Mouse (Mus musculus) liver, adult 2 months (tissue): Measurements from ENCODE around the gene Car7.
"Not testable (repeated sequence)": the region's sequence is repeated elsewhere in the genome, so short reads cannot be mapped to it uniquely, and the experiment has no call there.

ENCODE experiments used
- CTCF ChIP-seq: fragments of 200-500 bp; IDR thresholded peaks from 2 replicates; pipeline ENCODE4 v1.5.1; 2011; ENCODE audit warnings: low read depth, low read length, control low read depth
- POLR2A ChIP-seq: fragments of 200-500 bp; IDR thresholded peaks from 2 replicates; pipeline ENCODE4 v1.6.1; 2011; ENCODE audit warnings: low read length, control low read depth; ENCODE audit not compliant: insufficient read depth; ENCODE audit errors: extremely low read depth

DNA sequence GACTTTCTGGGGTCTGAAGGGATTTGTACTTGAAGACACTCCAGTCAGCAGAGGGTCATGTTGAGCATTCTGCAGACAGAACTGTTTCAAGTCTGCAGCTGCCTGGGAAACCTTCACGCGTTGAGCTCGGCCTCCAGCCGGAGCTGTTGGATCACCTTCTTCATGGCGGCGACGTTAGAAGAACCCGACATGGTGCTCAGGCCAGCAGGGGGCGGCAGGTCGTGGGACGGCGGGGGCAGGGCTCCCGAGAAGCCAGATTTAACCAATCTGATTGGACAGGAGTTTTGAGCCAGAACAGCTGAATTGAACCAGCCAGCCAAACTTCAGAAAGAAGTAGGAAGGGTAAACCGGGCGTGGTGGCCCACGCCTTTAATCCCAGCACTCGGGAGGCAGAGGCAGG lies 43.1 kb downstream of the Car7 start:
- TF ChIP-seq CTCF, POLR2A: not testable (repeated sequence)
